ENCODE assay signal across 12 mouse cellular contexts in genomic region chr2:171693526-171693925, GRCm38 (mm10).
"Had no signal": no experiment of that assay in that cellular context is flagged by ENCODE, and none has a peak within 500 bp of the region (broad histone marks: within the 10 kb centered on the region; RNA-seq: fewer than 3 reads in every experiment).

No protein-coding gene starts in this region.

- DNase-seq: left cerebral cortex, postnatal 4 days; liver; liver, embryonic 13.5 days; liver, postnatal 0 days; lung, adult 18-20 months; lung, adult 2 months; lung, embryonic 14.5 days; lung, postnatal 10 days; lung, postnatal 14 days; lung, postnatal 36 days; lung, postnatal 4 days; midbrain, embryonic 14.5 days had no signal
